Mouse (Mus musculus) activated CD4-positive, CD25-positive, alpha-beta regulatory T cell, adult 4 months (primary cell): ENCODE data around the gene Prl3c1. TPM values are rescaled to one million over a fixed set of nuclear protein-coding genes. Genes with fewer than 3 reads are reported as not detected.
"Not testable (repeated sequence)": the region's sequence is repeated elsewhere in the genome, so short reads cannot be mapped to it uniquely, and the experiment has no call there.

Experiments
- ATAC-seq: one replicate; pipeline ENCODE4 v1.8.0; 2017
- polyA plus RNA-seq, 2 experiments: library from polyadenylated mRNA; unstranded; fragments of 100-300 nt; shearing (Covaris generic); gene quantifications; one replicate each; pipeline ENCODE4 v1.2.1; 2017

Prl3c1 gene
- polyA plus RNA-seq: not detected

DNA sequence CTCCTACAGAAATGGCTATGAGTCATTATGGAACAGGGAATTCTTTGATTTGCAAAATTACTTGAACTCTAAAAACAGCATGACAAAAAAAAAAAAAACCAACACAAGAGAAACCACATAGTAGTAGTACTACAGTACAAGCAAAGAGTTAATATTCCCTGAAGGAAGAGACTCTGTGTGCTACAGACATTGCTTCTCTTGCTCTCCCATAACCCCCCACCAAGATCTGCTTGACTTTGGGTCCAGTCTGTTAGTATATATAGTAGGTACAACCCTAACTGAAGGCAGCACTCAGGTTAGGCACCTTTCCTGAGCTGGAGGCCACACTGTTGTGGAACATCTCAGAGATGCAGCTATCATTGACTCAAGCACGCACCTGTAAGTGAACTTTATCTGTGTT, at the start of gene Prl3c1:
Gene Prl3c1, plus strand, starts transcription at position 301 of the 400 bp plus-strand sequence.
- ATAC-seq: no peak

DNA sequence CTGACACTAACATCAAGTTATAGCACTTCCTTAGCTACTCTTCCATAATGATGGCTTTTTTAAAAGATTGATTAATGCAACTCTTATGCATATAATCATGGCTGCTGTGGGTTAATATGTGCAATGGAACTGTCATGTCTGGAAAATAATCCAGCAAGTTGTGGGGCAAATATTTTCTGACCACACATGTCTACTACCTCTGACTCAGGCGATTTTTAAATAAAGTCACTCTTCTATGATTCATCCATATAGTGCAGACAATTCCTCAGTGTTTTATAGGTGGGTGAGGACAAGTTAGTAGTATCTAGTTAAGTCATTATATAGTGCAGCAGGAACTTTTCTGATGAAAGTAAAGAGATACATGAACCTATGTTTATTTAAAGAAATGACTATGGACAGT, 48.2 kb upstream of the Prl3c1 start:
- ATAC-seq: no peak

DNA sequence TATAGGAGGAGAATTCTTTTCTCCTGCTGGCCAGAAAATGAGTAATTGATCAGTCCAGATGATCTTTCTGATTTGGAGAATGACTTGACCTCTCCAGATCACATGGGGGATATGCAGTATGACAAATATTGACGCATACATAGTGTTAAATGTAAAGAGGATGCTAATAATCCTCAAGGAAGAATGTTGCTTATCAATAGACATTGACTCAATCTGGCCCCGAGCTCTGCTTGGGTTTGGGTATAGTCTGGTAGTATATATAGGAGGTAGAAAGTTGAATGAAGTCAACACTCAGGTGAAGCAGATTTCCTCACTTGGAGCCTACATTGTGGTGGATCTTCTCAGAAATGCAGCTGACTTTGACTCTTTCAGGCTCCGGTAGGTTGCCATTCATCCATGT, 40.0 kb upstream of the Prl3c1 start, which contains the start of gene Prl3d3:
Gene Prl3d3, plus strand, starts transcription at position 301 of the 400 bp plus-strand sequence.
- ATAC-seq: not testable (repeated sequence)

DNA sequence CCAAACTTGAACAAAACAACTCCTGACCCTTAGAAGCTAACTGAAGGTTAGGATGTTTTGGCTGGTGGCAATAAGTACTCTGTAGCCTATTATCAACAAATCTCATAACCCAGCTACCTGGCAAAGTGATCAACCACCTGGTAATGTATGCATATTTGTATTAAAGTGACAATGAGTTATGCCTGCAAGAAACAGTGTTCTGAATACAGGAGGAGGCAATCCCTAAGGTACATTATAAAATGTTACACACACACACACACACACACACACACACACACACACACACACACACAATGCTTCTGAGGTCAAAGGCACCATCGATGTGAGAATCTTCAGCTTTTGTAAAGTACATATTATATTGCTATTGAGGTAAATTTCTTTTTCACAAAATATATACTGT, 45.1 kb downstream of the Prl3c1 start, which contains the start of gene Prl3b1:
Gene Prl3b1, plus strand, starts transcription at position 301 of the 400 bp plus-strand sequence.
- ATAC-seq: no peak

Other genes starting within 250 kb of the Prl3c1 start
- gene Prl, start 139.1 kb upstream of the Prl3c1 start, polyA plus RNA-seq: under 1 TPM in 1 of 2 experiments, not detected in 1; 0.56 TPM
- not detected for gene Prl3d1, start 102.5 kb upstream of the Prl3c1 start, polyA plus RNA-seq
- gene Prl3d2, start 75.0 kb upstream of the Prl3c1 start, polyA plus RNA-seq: not detected
- gene Prl3d3, start 39.9 kb upstream of the Prl3c1 start, polyA plus RNA-seq: not detected
- gene Prl3b1, start 45.2 kb downstream of the Prl3c1 start, polyA plus RNA-seq: not detected
- gene Prl3a1, start 62.8 kb downstream of the Prl3c1 start, polyA plus RNA-seq: not detected
- under 1 TPM in 1 of 2 experiments, not detected in 1; 0.41 TPM for gene Prl6a1, start 116.0 kb downstream of the Prl3c1 start, polyA plus RNA-seq
- gene Prl8a2, start 149.0 kb downstream of the Prl3c1 start, polyA plus RNA-seq: not detected
- not detected for gene Prl2b1, start 194.2 kb downstream of the Prl3c1 start, polyA plus RNA-seq
- gene Prl8a6, start 242.0 kb downstream of the Prl3c1 start, polyA plus RNA-seq: not detected